Mouse (Mus musculus): ENCODE data around the gene Opn4. TPM values are rescaled to one million over a fixed set of nuclear protein-coding genes. Genes with fewer than 3 reads are reported as not detected.

The Opn4 gene
- polyA plus RNA-seq, 1 experiment from 2014 or later: not detected

GRCm38 (mm10) chr14:34588005-34588404 lies 11.9 kb downstream of the Opn4 start:
- Histone ChIP-seq H3K27ac (replicated peaks; ENCODE audit: low read depth, low read length) (no peak overlapping the region), H3K4me3 (replicated peaks; ENCODE audit: low read depth, low read length) (no peak overlapping the region), H3K4me1 (ENCODE audit: control insufficient read depth, insufficient read depth, low read length) (no peaks in the 10 kb centered on the region), H3K27me3 (ENCODE audit: control insufficient read depth, insufficient read depth, low read length) (no peaks in the 10 kb centered on the region), H3K4me2 (ENCODE audit: low read length) (no peak overlapping the region), H3K9me3 (ENCODE audit: control insufficient read depth, low read length) (no peaks in the 10 kb centered on the region), H3K36me3 (ENCODE audit: control insufficient read depth, insufficient read depth, low read length) (no peaks in the 10 kb centered on the region), H3K9ac (replicated peaks; ENCODE audit: low read length) (no peak overlapping the region)
- WGBS: 77% methylated on average over 5 of the region's 5 CpGs
- ATAC-seq (ENCODE audit: low FRiP score, low TSS enrichment): no peak
- DNase-seq: no peak

GRCm38 (mm10) chr14:34586871-34587270 lies 13.1 kb downstream of the Opn4 start:
- 82% methylated on average over 3 of the region's 3 CpGs for WGBS
- Histone ChIP-seq H3K4me1 (ENCODE audit: control insufficient read depth, insufficient read depth, low read length) (no peaks in the 10 kb centered on the region), H3K27ac (replicated peaks; ENCODE audit: low read depth, low read length) (no peak overlapping the region), H3K4me3 (replicated peaks; ENCODE audit: low read depth, low read length) (no peak overlapping the region), H3K4me2 (ENCODE audit: low read length) (no peak overlapping the region), H3K36me3 (ENCODE audit: control insufficient read depth, insufficient read depth, low read length) (no peaks in the 10 kb centered on the region), H3K9ac (replicated peaks; ENCODE audit: low read length) (no peak overlapping the region), H3K27me3 (ENCODE audit: control insufficient read depth, insufficient read depth, low read length) (no peaks in the 10 kb centered on the region), H3K9me3 (ENCODE audit: control insufficient read depth, low read length) (no peaks in the 10 kb centered on the region)
- DNase-seq: no peak
- ATAC-seq (ENCODE audit: low FRiP score, low TSS enrichment): no peak

GRCm38 (mm10) chr14:34585358-34586105 lies 14.4 kb downstream of the Opn4 start:
- no peaks in the 10 kb centered on the region for H3K4me1 ChIP-seq (ENCODE audit: control insufficient read depth, insufficient read depth, low read length)
- WGBS: 92% methylated on average over 9 of the region's 9 CpGs
- H3K27me3 ChIP-seq (ENCODE audit: control insufficient read depth, insufficient read depth, low read length): no peaks in the 10 kb centered on the region
- H3K9me3 ChIP-seq (ENCODE audit: control insufficient read depth, low read length): no peaks in the 10 kb centered on the region
- H3K9ac ChIP-seq (replicated peaks; ENCODE audit: low read length): no peak overlapping the region
- DNase-seq: no peak
- H3K27ac ChIP-seq (replicated peaks; ENCODE audit: low read depth, low read length): no peak overlapping the region
- no peaks in the 10 kb centered on the region for H3K36me3 ChIP-seq (ENCODE audit: control insufficient read depth, insufficient read depth, low read length)
- no peak overlapping the region for H3K4me3 ChIP-seq (replicated peaks; ENCODE audit: low read depth, low read length)
- H3K4me2 ChIP-seq (ENCODE audit: low read length): no peak overlapping the region
- no peak for ATAC-seq (ENCODE audit: low FRiP score, low TSS enrichment)

GRCm38 (mm10) chr14:34582740-34583427 lies 17.1 kb downstream of the Opn4 start:
- Histone ChIP-seq H3K27me3 (ENCODE audit: control insufficient read depth, insufficient read depth, low read length) (no peaks in the 10 kb centered on the region), H3K4me3 (replicated peaks; ENCODE audit: low read depth, low read length) (no peak overlapping the region), H3K4me2 (ENCODE audit: low read length) (no peak overlapping the region), H3K4me1 (ENCODE audit: control insufficient read depth, insufficient read depth, low read length) (no peaks in the 10 kb centered on the region), H3K9ac (replicated peaks; ENCODE audit: low read length) (no peak overlapping the region), H3K36me3 (ENCODE audit: control insufficient read depth, insufficient read depth, low read length) (no peaks in the 10 kb centered on the region), H3K27ac (replicated peaks; ENCODE audit: low read depth, low read length) (no peak overlapping the region), H3K9me3 (ENCODE audit: control insufficient read depth, low read length) (no peaks in the 10 kb centered on the region)
- DNase-seq (no peak), ATAC-seq (ENCODE audit: low FRiP score, low TSS enrichment) (no peak)
- WGBS: 77% methylated on average over 3 of the region's 3 CpGs

- DNase-seq (no peak), ATAC-seq (ENCODE audit: low FRiP score, low TSS enrichment) (0 out of 2 replicates have a peak, but pooled peaks have one; percentile 14)
- 83% methylated on average over 4 of the region's 4 CpGs for WGBS
- Histone ChIP-seq H3K4me1 (ENCODE audit: control insufficient read depth, insufficient read depth, low read length) (no peaks in the 10 kb centered on the region), H3K36me3 (ENCODE audit: control insufficient read depth, insufficient read depth, low read length) (no peaks in the 10 kb centered on the region), H3K27ac (replicated peaks; ENCODE audit: low read depth, low read length) (no peak overlapping the region), H3K9me3 (ENCODE audit: control insufficient read depth, low read length) (no peaks in the 10 kb centered on the region), H3K4me2 (ENCODE audit: low read length) (no peak overlapping the region), H3K4me3 (replicated peaks; ENCODE audit: low read depth, low read length) (no peak overlapping the region), H3K27me3 (ENCODE audit: control insufficient read depth, insufficient read depth, low read length) (no peaks in the 10 kb centered on the region), H3K9ac (replicated peaks; ENCODE audit: low read length) (no peak overlapping the region)
These were observed 23.1 kb downstream of the Opn4 start for GRCm38 (mm10) chr14:34576858-34577257.

- Histone ChIP-seq H3K4me2 (ENCODE audit: low read length) (no peak overlapping the region), H3K27me3 (ENCODE audit: control insufficient read depth, insufficient read depth, low read length) (no peaks in the 10 kb centered on the region), H3K27ac (replicated peaks; ENCODE audit: low read depth, low read length) (no peak overlapping the region), H3K9ac (replicated peaks; ENCODE audit: low read length) (no peak overlapping the region), H3K4me1 (ENCODE audit: control insufficient read depth, insufficient read depth, low read length) (0 out of 2 replicates have a peak, but pooled peaks cover 3% of the 10 kb centered on the region), H3K9me3 (ENCODE audit: control insufficient read depth, low read length) (no peaks in the 10 kb centered on the region), H3K36me3 (ENCODE audit: control insufficient read depth, insufficient read depth, low read length) (no peaks in the 10 kb centered on the region), H3K4me3 (replicated peaks; ENCODE audit: low read depth, low read length) (no peak overlapping the region)
- WGBS: 65% methylated on average over 2 of the region's 2 CpGs
- DNase-seq (no peak), ATAC-seq (ENCODE audit: low FRiP score, low TSS enrichment) (no peak)
These were observed 25.9 kb downstream of the Opn4 start for GRCm38 (mm10) chr14:34574068-34574467.

- H3K4me1 ChIP-seq (ENCODE audit: control insufficient read depth, insufficient read depth, low read length): 0 out of 2 replicates have a peak, but pooled peaks cover 3% of the 10 kb centered on the region
- ATAC-seq (ENCODE audit: low FRiP score, low TSS enrichment) (no peak), DNase-seq (no peak)
- no peak overlapping the region for H3K27ac ChIP-seq (replicated peaks; ENCODE audit: low read depth, low read length)
- H3K27me3 ChIP-seq (ENCODE audit: control insufficient read depth, insufficient read depth, low read length): no peaks in the 10 kb centered on the region
- 73% methylated on average over 9 of the region's 9 CpGs for WGBS
- no peak overlapping the region for H3K4me2 ChIP-seq (ENCODE audit: low read length)
- no peak overlapping the region for H3K9ac ChIP-seq (replicated peaks; ENCODE audit: low read length)
- H3K9me3 ChIP-seq (ENCODE audit: control insufficient read depth, low read length): no peaks in the 10 kb centered on the region
- H3K36me3 ChIP-seq (ENCODE audit: control insufficient read depth, insufficient read depth, low read length): no peaks in the 10 kb centered on the region
- H3K4me3 ChIP-seq (replicated peaks; ENCODE audit: low read depth, low read length): no peak overlapping the region
These were observed 26.5 kb downstream of the Opn4 start for GRCm38 (mm10) chr14:34573348-34573913.

GRCm38 (mm10) chr14:34571610-34572387 lies 28.1 kb downstream of the Opn4 start:
- H3K9ac ChIP-seq (replicated peaks; ENCODE audit: low read length): no peak overlapping the region
- H3K9me3 ChIP-seq (ENCODE audit: control insufficient read depth, low read length): no peaks in the 10 kb centered on the region
- no peaks in the 10 kb centered on the region for H3K36me3 ChIP-seq (ENCODE audit: control insufficient read depth, insufficient read depth, low read length)
- H3K27ac ChIP-seq (replicated peaks; ENCODE audit: low read depth, low read length): no peak overlapping the region
- H3K4me2 ChIP-seq (ENCODE audit: low read length): no peak overlapping the region
- no peak for ATAC-seq (ENCODE audit: low FRiP score, low TSS enrichment)
- 0 out of 2 replicates have a peak, but pooled peaks cover 3% of the 10 kb centered on the region for H3K4me1 ChIP-seq (ENCODE audit: control insufficient read depth, insufficient read depth, low read length)
- 86% methylated on average over 17 of the region's 17 CpGs for WGBS
- DNase-seq: no peak
- H3K27me3 ChIP-seq (ENCODE audit: control insufficient read depth, insufficient read depth, low read length): no peaks in the 10 kb centered on the region
- H3K4me3 ChIP-seq (replicated peaks; ENCODE audit: low read depth, low read length): no peak overlapping the region
